In the genomic region with DNA sequence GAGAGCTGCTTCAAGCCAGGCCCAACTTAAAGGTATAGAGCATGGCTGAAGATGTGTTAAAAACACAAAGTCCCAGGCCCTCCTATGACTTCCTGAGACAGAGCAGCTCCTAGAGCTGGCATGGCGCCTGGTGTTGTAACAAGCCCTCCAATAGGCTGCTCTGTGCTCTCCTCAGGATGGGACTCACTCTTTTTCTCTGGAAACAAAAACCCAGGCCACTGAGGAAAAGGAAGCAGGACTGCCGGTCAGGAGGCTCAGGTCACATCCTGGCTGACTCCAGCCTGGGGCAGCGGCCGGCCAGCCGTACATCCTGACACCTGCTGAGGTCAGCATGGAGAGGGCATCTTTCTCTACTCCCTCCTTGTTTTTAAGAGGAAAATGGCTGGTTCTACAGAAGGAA, we compare ENCODE assay signal across 8 mouse cellular contexts. TPM values are rescaled to one million over a fixed set of nuclear protein-coding genes. Genes with fewer than 3 reads are reported as not detected.
DNase-seq lines count a peak whose midpoint lies in the region; ATAC-seq lines count a peak whose summit lies in the region.

No protein-coding gene starts in this region.

- peak; percentile 40; the same call in 1 of the 2 replicates for ATAC-seq in lung, embryonic 15.5 days (ENCODE audit: borderline replicate concordance, extremely low read depth, low FRiP score, low TSS enrichment)
- ATAC-seq in kidney, embryonic 14.5 days (ENCODE audit: low FRiP score, low TSS enrichment), result 0 out of 2 replicates have a peak, but pooled peaks have one; percentile 28
- ATAC-seq in neural tube, embryonic 15.5 days (ENCODE audit: low FRiP score), result no peak
- ATAC-seq in activated CD4-positive, CD25-positive, alpha-beta regulatory T cell, adult 4 months, result no peak

- no peak for DNase-seq in lung, adult 18-20 months
- peak; percentile 58 to 77 for DNase-seq in heart, adult 9 months (ENCODE audit: low spot score in 2 of 2)
- DNase-seq in spleen, postnatal 36 days (ENCODE audit: low spot score in 2 of 2), result no peak
- no peak for DNase-seq in B cell, adult 2 months

- H3K36me3 ChIP-seq in lung, embryonic 15.5 days, result no peaks in the 10 kb centered on the region
- H3K36me3 ChIP-seq in kidney, embryonic 14.5 days (ENCODE audit: control insufficient read depth, insufficient read depth, low read length), result peaks cover 3% of the 10 kb centered on the region; the same call in 1 of the 2 replicates
- H3K36me3 ChIP-seq in neural tube, embryonic 15.5 days, result no peaks in the 10 kb centered on the region

- peaks cover 47% of the 10 kb centered on the region for H3K4me1 ChIP-seq in lung, embryonic 15.5 days
- peaks cover 42% of the 10 kb centered on the region for H3K4me1 ChIP-seq in kidney, embryonic 14.5 days (ENCODE audit: control insufficient read depth, insufficient read depth, low read length)
- H3K4me1 ChIP-seq in neural tube, embryonic 15.5 days, result peaks cover 48% of the 10 kb centered on the region

- no peaks in the 10 kb centered on the region for H3K9me3 ChIP-seq in lung, embryonic 15.5 days
- no peaks in the 10 kb centered on the region for H3K9me3 ChIP-seq in kidney, embryonic 14.5 days (ENCODE audit: control insufficient read depth, low read length)
- H3K9me3 ChIP-seq in neural tube, embryonic 15.5 days (replicated peaks), result no peaks in the 10 kb centered on the region

- H3K27ac ChIP-seq in lung, embryonic 15.5 days, result peak overlapping the region; percentile 32; the same call in 1 of the 2 replicates
- H3K27ac ChIP-seq in kidney, embryonic 14.5 days (ENCODE audit: low read depth, low read length), result peak overlapping the region; percentile 63; the same call in 1 of the 2 replicates
- peak overlapping the region; percentile 10; the same call in 1 of the 2 replicates for H3K27ac ChIP-seq in neural tube, embryonic 15.5 days (replicated peaks)

- H3K4me2 ChIP-seq in lung, embryonic 15.5 days, result no peak overlapping the region
- no peak overlapping the region for H3K4me2 ChIP-seq in kidney, embryonic 14.5 days (replicated peaks; ENCODE audit: low read depth, low read length)
- H3K4me2 ChIP-seq in neural tube, embryonic 15.5 days, result no peak overlapping the region

- H3K4me3 ChIP-seq in lung, embryonic 15.5 days, result no peak overlapping the region
- H3K4me3 ChIP-seq in kidney, embryonic 14.5 days (ENCODE audit: low read length), result no peak overlapping the region
- H3K4me3 ChIP-seq in neural tube, embryonic 15.5 days (replicated peaks), result no peak overlapping the region

- H3K9ac ChIP-seq in lung, embryonic 15.5 days, result no peak overlapping the region
- H3K9ac ChIP-seq in kidney, embryonic 14.5 days (ENCODE audit: low read depth, low read length), result no peak overlapping the region
- H3K9ac ChIP-seq in neural tube, embryonic 15.5 days (replicated peaks), result no peak overlapping the region

- WGBS in lung, embryonic 15.5 days, result 46% methylated on average over 5 of the region's 5 CpGs
- 24% methylated on average over 5 of the region's 5 CpGs for WGBS in kidney, embryonic 14.5 days
- WGBS in neural tube, embryonic 15.5 days, result 66% methylated on average over 5 of the region's 5 CpGs

- H3K27me3 ChIP-seq in lung, embryonic 15.5 days, result no peaks in the 10 kb centered on the region
- H3K27me3 ChIP-seq in kidney, embryonic 14.5 days (ENCODE audit: control insufficient read depth, insufficient read depth, low read length), result no peaks in the 10 kb centered on the region
- no peaks in the 10 kb centered on the region for H3K27me3 ChIP-seq in neural tube, embryonic 15.5 days (replicated peaks)

RNA-seq across cellular contexts. Expression of gene Amotl1, which starts 36.3 kb away (rescaled TPM):
- polyA plus RNA-seq in lung, embryonic 15.5 days (2015; fragmentation: Nextera tagmentation; extraction: Ambion mirVana), result 17.7 and 19.1 TPM in 2 replicates
- 19.1 and 32.9 TPM in 2 replicates for polyA plus RNA-seq in kidney, embryonic 14.5 days (2014; fragmentation: Nextera tagmentation; extraction: Ambion mirVana)
- 6.8 and 9.3 TPM in 2 replicates for polyA plus RNA-seq in neural tube, embryonic 15.5 days (2015; fragmentation: Nextera tagmentation; extraction: Ambion mirVana)
- under 1 TPM; 0.32 to 0.57 TPM for polyA plus RNA-seq in activated CD4-positive, CD25-positive, alpha-beta regulatory T cell, adult 4 months (2017; shearing (Covaris generic))

Comparison
In these comparisons a context has a peak if more than half of its experiments do, and no peak if none do; other contexts are left out.
1. ATAC-seq: peak in lung, embryonic 15.5 days (single experiment) and kidney, embryonic 14.5 days (single experiment); none in neural tube, embryonic 15.5 days (single experiment) and activated CD4-positive, CD25-positive, alpha-beta regulatory T cell, adult 4 months (single experiment).
2. H3K27ac ChIP-seq: peak in every context shown above with its lines; median percentile 63 in kidney, embryonic 14.5 days; 32 in lung, embryonic 15.5 days; 10 in neural tube, embryonic 15.5 days.
3. DNase-seq: peak in heart, adult 9 months (2 of 2); none in lung, adult 18-20 months (0 of 2), spleen, postnatal 36 days (0 of 2) and B cell, adult 2 months (0 of 2).